Mouse (Mus musculus): ENCODE results near the gene Gm13420.
A peak's percentile ranks its signal among the peaks of the same experiment; 100 is the strongest.
"Not testable (repeated sequence)": the region's sequence is repeated elsewhere in the genome, so short reads cannot be mapped to it uniquely, and the experiment has no call there.

The Gm13420 gene

DNA sequence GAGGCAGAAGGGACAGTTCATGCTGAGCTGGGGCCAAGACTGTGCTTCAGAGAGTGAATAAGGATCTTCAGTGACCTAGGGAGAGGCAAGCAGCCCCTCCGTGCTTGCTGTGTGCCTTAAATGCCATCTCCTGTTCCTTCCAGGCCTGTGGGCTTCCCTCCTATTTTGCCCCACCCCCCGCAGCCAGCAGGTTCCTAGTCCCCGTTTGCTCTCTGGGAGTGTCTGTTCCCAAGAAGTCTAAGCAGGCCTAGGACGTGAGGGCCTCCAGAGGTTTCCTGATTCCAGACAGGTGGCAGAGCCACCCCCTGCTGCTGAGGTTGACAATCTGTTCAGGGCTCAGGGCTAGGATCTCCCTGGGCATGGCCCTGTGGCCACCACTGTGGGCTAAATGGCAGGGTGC lies 12.7 kb downstream of the Gm13420 start:
- DNase-seq (ENCODE audit: low read depth, low spot score) = no peak

DNA sequence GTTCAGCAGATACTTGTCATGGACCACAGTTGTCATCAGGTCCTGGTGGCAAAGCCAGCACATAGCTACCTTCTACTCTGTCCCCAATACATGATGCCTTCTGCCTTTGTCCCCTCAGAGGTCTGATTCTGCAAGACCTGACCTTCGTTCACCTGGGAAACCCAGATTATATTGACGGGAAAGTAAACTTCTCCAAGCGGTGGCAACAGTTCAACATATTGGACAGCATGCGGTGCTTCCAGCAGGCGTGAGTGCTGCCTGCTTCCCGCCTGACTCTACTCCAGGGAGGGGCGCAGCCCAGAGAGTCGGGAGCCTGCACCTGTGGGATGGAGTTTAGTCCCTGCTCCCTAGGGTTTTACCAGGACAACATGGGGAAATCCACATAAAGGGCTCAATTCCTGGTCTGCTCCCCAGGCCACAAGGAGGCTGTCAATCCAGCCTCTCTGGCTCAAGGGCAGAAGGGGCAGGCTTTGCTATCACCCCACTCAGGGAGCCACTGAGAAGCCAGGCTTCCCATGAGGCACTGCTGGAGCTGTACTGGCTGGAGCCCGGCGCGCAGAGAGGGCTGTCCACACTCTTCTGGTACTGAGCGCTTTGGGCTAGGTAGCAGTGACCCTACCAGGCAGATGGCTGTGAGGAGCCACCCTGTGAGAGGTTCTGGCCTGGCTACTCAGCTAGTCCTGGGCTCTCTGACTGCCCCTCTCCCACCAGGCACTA lies 14.1 kb downstream of the Gm13420 start:
- no peak for DNase-seq (ENCODE audit: low read depth, low spot score)

DNA sequence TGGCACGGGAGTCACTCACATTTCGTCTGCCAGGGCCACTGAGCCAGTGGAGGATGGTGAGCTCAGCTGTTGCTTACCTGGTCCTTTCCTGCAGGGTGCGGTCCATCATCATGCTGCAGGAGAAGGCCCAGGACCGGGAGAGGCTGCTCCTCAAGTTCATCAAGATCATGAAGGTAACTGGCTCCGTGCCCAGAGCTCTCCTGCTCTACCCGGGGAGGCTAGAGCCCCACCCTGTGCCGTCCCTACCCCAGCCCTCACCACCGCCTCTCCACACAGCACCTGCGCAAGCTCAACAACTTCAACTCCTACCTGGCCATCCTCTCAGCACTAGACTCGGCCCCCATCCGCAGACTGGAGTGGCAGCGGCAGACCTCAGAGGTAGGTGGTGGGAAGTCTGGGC lies 15.8 kb downstream of the Gm13420 start:
- DNase-seq (ENCODE audit: low read depth, low spot score) = no peak

DNA sequence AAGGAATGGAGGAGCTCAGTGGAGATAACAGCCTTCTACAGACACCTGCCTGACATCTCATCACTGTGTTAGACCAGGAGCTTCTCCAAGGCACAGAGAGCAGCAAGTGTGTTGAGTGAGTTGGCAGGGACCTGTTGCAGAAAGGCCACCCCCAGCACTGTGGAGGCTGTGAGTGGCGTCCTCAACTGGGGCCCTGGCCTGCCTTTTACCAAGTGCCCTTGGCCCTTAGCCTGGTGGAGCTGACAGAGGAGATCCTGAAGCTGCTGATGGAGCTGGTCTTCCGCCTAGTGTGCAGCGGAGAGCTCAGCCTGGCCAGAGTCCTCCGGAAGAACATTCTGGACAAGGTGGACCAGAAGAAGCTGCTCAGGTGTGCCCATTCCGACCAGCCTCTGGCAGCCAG lies 18.1 kb downstream of the Gm13420 start:
- DNase-seq (ENCODE audit: low read depth, low spot score) = no peak

DNA sequence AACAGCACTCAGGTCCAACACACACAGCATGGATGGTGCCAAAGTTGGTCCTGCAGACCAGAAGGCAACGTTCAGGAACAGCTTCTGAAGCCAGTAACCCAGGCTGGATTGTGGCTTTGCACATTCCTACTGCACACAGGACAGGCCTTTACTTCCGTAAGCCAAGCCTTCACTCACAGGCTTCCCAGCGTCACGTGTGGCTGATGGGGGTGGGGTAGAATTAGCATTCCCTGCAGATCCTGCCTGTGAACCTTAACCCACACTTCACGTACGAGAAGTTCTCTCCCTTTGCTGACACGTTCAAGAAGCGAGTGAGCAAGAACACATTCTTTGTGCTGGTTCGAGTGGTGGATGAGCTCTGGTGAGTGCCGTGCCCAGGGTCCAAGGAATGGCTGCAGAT lies 18.9 kb downstream of the Gm13420 start:
- no peak for DNase-seq (ENCODE audit: low read depth, low spot score)

DNA sequence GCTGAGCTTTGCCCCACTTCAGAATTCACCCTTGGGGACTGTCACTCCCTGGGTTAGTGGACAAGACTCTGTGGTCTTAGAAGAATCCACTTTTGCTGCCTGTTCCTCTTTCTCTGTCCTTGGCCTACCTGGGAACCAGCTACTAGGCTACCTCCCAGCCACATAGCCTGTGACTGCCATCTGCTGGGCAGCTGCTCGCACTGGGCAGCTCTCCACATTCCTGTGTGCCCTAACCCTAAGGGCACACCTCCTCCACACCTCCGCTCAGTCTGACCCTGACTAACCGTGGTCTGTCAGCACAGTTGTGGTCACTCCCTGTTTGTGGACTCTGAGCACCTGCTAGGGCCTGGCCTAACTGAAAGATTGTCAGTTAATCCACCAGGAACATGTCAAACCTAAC lies 19.9 kb downstream of the Gm13420 start:
- no peak for DNase-seq (ENCODE audit: low read depth, low spot score)

DNA sequence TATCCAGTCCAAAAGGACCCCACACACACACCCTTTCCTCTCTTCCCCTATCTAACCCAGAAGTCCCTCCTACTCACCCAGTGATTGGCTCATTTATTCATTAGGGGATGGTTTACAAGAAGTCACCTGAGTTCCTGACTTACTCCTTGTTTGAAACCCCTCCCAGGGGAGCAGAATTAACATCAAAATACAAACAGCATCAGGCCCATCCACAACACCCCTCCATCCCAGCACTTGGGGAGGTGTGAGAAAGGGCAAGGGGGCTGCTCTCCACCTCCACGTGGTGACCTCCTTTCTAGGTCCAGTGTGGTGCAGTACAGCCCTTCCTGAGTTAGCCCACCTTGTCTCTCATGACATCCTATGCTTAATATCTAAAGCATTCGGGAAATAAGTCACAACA lies 22.0 kb downstream of the Gm13420 start:
- DNase-seq (ENCODE audit: low read depth, low spot score) = no peak

DNA sequence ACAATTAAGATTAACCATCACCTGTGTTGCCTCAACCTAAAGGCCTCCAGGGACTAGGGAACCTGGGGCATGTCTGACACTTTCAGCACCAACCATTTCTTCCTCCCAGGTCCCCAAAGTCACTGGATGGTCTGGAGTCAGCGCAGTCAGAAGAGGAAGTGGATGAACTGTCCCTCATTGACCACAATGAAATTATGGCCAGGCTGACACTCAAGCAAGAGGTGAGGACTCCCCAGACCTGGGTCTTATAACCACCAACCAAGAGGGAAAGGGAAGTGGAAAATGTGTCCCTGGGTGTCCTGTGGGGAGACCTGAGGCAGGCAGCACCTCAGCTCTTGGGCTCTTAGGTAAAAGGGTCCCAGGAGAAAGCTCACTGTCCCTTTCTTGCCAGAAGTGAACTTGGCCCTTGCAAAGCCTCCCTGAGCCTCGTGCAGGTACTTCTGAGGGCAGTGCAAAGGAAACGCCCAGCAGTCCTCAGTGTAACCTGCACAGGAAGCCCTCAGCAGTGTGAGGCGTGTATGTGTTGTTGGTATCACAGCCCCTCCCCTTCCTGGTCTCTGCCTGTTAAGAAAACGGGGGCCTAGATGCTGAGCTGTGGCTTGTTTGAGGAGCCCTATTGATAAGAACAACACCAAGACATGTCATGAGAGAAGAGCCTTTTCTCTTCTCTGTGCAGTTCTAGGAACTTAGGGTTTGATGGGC lies 26.7 kb downstream of the Gm13420 start:
- DNase-seq (ENCODE audit: low read depth, low spot score) = no peak

DNA sequence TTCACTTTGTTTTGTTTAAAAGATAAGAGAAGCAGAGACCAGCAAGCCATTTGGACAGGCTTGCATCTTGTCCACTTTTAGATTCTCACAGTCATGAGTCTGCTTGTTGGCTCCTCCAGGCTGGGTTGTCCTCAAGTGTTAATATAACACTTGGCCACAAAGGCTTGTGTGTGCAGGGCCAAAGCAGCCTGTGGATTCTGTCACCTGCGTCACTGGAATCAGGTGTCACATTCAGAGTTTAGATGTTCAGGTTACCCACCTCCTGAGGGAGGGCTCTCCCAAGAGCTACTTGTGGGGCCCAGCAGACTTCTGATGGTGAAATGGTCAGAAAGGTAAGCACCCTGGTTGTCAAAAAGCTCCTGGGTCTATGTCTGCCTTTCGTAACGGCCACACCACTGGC lies 28.4 kb downstream of the Gm13420 start:
- no peak for DNase-seq (ENCODE audit: low read depth, low spot score)

DNA sequence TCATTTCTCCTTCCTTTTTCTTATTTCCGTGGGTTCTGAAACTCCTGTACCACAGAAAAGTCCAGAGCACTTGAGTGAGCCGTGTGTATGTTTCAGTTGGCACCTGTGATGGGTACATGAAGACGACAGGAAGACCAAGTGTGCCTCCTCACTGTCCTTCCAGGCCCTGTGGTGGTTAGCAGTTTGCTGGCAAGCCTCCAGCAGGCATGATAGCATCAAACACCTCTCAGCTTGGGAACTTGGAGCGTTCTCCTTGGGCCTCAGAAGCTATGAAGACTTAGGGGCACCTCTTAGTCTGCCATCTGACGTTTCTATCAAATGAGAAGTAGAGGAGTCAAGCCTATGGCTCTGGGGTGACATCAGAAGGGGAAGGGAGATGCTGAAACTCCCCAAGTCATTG lies 32.9 kb downstream of the Gm13420 start:
- no peak for DNase-seq (ENCODE audit: low read depth, low spot score)

DNA sequence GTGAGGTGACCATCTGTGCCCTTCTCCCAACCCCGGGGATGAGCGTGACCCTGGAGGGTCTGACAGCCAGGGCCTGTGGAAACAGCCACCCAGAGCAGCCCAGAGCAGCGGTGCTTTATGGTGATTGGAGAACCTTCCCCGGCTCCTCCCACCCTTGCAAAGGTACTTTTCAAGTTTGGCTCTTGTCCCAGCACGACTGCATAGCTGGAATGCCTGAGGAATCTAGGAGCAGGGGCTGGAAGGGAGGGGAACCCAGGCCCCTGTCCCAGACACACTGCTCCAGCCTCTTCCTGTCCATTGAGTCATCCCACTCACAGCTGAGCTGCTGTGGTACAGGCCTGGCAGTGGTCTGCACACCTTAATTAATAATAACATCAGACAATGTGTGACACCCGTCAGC lies 34.8 kb downstream of the Gm13420 start:
- DNase-seq (ENCODE audit: low read depth, low spot score) = peak; percentile 53

DNA sequence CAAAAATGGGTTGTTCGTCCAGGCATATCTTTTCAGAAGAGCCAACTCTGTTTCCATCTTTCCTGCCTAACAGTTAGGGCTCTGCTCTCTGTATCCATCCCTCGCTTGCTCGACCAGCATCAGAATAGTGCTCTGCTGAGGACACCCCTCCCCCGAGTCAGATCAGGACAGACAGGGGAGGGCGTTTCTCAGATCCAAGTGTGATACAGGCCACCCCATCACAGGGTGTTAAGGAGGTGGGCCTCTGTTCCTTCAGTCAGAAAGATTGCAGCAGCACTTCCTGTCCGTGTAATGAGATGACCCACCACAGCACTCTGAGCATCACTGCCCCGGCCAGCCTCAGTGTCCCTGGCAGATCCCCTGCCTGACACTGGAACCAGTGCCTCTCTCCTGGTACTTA lies 35.3 kb downstream of the Gm13420 start:
- no peak for DNase-seq (ENCODE audit: low read depth, low spot score)

DNA sequence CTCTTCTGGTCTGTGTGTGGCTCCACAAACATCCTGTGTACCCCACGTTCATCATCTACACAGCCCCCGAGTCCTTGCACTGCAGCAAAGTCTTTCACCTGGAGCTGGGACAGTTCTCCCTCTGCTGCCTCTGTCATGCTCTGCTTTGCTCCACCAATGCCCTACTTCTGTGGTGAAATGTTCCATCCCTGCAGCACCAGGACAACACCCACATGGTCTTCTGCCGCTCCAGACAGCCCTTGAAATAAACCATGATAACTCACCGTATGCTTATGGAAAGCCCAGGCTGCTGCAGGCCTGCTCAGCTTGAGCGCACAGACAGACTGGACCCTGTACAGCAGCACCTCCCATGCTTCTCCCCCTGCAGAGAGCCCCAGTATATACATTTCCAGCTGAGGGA lies 37.4 kb downstream of the Gm13420 start:
- no peak for DNase-seq (ENCODE audit: low read depth, low spot score)

DNA sequence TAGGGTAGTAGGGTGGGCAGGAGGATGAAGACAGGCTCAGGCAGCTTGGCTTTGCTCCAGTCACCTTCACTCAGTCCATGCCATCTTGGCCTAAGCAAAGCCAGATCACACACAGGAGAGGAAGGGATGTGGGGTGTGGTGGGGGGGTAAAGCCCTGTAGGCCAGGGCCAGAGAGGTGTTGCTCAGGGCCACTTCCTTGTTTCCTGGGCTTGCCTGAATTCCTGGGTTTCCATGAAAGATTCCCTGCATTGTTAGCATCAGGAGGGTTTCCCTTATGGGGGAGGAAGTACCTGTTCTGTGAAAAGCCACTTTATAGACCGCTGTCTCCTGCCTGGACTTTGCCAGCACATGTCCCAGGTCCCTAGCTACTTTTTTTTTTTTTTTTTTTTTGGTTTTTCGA lies 38.0 kb downstream of the Gm13420 start:
- DNase-seq (ENCODE audit: low read depth, low spot score) = no peak

DNA sequence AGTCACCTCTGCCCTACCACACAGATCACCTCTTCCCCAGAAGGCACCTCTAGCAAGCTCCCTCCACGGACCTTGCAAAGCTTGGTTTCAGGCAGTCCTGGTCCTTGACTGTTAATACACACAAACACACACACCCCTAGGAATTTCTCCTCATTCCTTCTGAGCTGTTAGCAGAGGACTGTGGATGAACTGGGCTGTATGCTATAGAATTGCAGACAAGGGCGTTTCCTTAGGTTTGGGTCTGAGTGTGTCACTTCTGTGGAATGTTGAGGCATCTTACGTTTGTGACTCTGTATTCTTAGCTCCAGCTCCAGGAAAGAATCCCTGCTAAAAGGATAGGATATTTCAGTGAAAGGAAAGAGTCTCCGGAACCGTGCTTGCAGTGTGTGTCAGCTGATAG lies 39.6 kb downstream of the Gm13420 start:
- no peak for DNase-seq (ENCODE audit: low read depth, low spot score)

DNA sequence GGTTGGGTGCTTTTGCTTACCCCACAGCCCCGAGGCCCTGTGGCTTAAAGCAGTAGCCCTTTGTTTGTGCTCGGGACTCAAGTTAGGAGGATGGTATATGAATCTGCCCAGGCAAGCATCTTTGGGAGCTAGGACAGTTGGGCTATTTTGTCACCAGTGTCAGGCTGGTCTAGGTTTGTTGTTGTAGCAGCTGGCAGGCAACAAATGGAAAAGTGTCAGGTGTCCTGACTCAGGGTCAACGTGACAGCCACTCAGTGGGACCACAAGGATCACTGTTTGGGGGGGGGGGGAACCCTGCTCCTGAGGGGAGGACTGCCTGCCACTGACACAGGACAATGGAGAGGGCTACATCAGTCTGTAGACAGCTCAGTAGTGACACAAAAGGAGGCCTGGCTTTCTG lies 40.4 kb downstream of the Gm13420 start:
- DNase-seq (ENCODE audit: low read depth, low spot score) = no peak

DNA sequence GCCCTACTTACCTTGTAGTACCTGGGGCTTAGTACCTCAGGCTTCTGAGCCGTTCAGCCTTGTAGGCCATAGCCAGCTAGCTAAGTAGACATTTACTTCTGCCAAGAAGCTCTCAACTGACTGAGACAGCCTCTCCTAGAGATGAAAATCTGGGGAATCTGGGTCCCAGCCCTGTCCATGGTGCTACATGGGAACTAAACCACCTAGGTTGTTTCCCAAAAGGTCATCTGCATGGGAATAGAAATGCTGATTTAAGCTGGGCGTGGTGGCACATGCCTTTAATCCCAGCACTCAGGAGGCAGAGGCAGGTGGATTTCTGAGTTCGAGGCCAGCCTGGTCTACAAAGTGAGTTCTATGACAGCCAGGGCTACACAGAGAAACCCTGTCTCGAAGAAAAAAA lies 43.3 kb downstream of the Gm13420 start:
- not testable (repeated sequence) for DNase-seq (ENCODE audit: low read depth, low spot score)

DNA sequence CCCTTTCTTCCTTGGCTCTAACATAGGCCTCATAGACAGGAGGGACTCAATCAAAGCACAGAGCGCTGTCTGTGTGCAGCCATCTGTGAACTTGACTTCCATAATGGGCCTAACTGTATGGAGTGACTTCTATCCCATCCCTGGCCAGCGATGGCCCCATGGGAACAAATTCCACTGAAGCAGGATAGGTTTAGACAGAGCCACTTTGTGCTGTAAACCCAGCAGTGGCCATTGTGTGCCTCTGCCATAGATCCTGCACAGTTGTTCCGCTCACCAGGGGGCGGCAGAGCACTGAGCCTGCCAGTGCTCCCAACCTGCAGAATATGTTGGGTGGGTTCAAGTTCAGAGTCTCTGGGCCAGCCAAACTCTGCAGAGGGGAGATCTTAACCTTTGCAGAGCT lies 43.8 kb downstream of the Gm13420 start:
- DNase-seq (ENCODE audit: low read depth, low spot score) = no peak

DNA sequence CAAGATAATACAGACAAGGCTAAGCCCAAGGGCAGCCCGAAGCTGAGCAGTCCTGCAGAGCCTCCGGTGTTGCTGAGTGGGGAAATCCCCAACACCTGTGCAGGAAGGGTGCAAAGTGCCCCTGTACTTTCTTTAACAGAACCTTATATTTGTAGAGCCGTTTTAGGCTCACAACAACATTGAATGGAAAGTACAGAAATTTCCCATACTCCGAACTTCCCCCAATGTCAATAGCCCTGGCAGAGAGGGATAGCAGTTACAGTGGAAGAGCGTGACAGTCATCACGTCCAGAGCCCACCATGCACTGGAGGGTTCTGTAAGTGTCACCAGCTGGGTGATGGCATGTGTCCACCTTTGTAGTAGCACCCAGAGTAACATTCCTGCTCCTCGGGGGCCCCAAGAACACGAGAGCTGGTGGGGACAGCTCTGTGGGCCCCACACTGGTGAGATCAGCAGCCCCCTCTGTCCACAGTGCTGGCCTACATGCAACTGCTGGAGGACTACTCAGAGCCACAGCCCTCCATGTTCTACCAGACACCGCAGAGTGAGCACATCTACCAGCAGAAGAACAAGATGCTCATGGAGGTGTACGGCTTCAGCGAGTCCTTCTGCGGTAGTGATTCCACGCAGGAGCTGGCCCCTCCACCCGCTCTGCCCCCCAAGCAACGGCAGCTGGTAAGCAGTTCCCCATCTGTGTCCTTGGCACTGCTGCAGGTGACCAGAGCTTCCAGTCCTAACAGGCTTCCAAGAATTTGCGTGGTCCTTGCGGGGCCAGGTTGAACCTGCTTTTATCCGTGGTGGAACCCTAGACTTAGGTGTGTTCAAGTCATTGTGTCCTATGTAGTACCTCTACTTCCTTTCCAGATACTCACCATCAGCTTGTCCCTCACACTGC lies 44.5 kb downstream of the Gm13420 start:
- no peak for DNase-seq (ENCODE audit: low read depth, low spot score)

DNA sequence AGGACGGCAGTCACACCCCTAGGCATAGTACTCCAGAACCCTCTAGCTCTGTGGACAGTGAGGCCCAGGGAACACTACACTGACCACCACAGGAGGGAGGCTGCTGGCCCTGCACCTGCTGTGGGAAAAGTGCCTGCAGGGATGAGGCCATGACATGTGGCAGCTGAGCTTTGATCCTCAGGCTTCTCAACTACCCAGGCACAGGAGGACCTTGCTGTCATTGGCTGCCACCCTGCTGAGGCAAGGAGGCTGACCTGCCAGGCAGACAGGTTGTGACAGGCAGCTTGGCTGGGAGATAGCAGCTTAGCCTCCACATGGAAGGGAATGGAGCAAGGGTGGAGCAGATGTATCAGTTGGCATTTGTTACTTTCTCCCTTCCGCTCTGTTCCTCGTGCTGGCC lies 46.0 kb downstream of the Gm13420 start:
- DNase-seq (ENCODE audit: low read depth, low spot score) = no peak

DNA sequence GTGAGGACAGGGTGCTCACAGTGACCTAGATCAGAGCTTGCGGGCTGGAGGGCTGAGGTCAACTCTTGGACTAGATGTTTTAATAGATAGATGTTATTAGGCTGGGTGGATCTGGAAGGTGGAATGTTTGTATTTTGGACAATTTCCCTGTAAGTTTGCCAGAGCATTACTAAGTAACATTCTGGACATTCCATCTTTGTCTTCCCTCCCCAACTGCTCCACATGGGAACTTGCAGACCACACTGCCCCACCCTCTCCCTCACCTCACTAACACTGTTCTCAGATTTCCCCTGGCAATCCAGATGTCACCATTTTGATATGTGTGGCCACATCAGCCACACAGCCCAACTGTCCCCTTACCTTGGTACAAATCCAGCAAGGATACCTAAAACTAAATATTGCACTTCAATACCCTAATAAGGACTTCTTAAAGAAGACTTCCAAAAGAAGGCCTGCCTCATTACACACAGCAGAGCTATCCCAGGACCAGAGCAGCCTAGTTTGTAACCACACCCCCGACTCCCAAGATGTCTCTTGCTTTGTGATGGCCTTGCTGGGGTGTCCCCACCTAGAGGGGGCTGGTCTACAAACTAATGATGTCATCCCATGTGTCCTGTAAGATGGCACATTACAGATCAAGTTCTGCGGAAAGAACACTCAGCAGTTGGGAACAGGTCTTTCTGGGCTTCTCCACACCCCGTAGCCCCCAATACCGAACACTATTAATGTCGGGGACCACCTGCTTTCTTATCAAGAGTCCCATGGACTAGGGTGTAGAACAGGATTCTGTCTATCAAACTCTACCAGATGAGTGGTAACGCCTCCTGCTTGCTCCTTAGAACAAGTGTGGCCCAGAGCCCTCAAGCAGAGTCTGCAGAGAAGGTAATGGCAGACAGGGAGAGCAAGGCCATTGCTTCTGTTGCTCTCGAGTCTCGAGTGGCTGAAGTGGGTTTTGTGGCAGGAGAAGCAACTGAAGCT lies 48.1 kb downstream of the Gm13420 start:
- no peak for DNase-seq (ENCODE audit: low read depth, low spot score)
